Mouse (Mus musculus) heart, postnatal 14 days (tissue): ENCODE data around the gene Rlbp1. TPM values are rescaled to one million over a fixed set of nuclear protein-coding genes. Genes with fewer than 3 reads are reported as not detected.

Experiments
- DNase-seq, 2 experiments: peaks; one replicate each; pipeline ENCODE4 v3.0.0; 2021 to 2022
- intact Hi-C: fragments of 180-260 bp; cut with DNase I; formaldehyde crosslinking; loops from one replicate; pipeline ENCODE4 v1.15.1; 2025
- total RNA-seq, 2 experiments: library from RNA; stranded (reverse); gene quantifications; 2 replicates each; pipeline ENCODE4 v1.2.3; 2021

Gene Rlbp1
- total RNA-seq, 2 experiments from 2014 or later: not detected

- intact Hi-C loops: no loop called here
Observed at GRCm38 (mm10) chr7:79336362-79336910, 50.4 kb downstream of the Rlbp1 start.

GRCm38 (mm10) chr7:79333419-79333818, 53.4 kb downstream of the Rlbp1 start:
- intact Hi-C loops: no loop called here
- no peak for DNase-seq

More at GRCm38 (mm10) chr7:79336362-79336910, 50.4 kb downstream of the Rlbp1 start:
- DNase-seq: no peak

- no peak for DNase-seq
- intact Hi-C loops: no loop called here
Observed at GRCm38 (mm10) chr7:79331197-79331596, 55.7 kb downstream of the Rlbp1 start.

- intact Hi-C loops: no loop called here
Observed at GRCm38 (mm10) chr7:79328769-79329168, 58.1 kb downstream of the Rlbp1 start.

More at GRCm38 (mm10) chr7:79328769-79329168, 58.1 kb downstream of the Rlbp1 start:
- DNase-seq: no peak

Other genes with a start within 250 kb of the Rlbp1 start
- gene Mfge8, start 238.0 kb downstream of the Rlbp1 start, total RNA-seq: 100 to 1,000 TPM; 145 to 153 TPM
- 10 to 100 TPM; 40.3 to 45.0 TPM for gene Abhd2, start 113.8 kb downstream of the Rlbp1 start, total RNA-seq
- gene Fanci, start 4.9 kb upstream of the Rlbp1 start, total RNA-seq: 1 to 10 TPM in 1 of 2 experiments, under 1 TPM in 1; 0.55 to 1.5 TPM
- gene Polg, start 79.3 kb upstream of the Rlbp1 start, total RNA-seq: 10 to 100 TPM; 51.4 to 54.7 TPM
- gene Rhcg, start 230.6 kb upstream of the Rlbp1 start, total RNA-seq: not detected